Mouse (Mus musculus): Measurements from ENCODE around the gene Krt71. TPM values are rescaled to one million over a fixed set of nuclear protein-coding genes. Genes with fewer than 3 reads are reported as not detected.
A peak's percentile ranks its signal among the peaks of the same experiment; 100 is the strongest.
"Not testable (repeated sequence)": the region's sequence is repeated elsewhere in the genome, so short reads cannot be mapped to it uniquely, and the experiment has no call there.

The Krt71 gene
- not detected for total RNA-seq (2022)

DNA sequence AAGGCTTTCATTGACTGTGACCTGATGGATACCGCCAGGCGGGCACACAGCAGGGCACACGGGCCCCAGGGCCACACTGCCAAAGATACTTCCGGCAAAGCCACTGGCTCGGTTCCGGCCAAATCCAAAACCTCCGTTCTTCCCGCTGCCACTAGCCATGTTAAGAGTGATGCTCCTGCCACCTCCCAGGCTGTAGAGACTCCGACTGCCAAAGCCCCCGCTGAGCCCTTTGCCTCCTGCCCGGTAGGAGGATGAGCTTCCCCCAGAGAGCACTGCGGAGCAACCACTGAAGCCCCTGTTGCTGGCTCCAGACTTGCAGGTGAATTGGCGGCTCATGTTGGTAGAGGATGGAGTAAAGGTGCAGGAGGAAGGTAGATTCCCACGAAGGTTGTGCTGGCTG, at the start of gene Krt71:
Gene Krt71 (minus strand): TSS at position 399 of the 400 bp plus-strand sequence.
- no peak for DNase-seq (ENCODE audit: low spot score)

DNA sequence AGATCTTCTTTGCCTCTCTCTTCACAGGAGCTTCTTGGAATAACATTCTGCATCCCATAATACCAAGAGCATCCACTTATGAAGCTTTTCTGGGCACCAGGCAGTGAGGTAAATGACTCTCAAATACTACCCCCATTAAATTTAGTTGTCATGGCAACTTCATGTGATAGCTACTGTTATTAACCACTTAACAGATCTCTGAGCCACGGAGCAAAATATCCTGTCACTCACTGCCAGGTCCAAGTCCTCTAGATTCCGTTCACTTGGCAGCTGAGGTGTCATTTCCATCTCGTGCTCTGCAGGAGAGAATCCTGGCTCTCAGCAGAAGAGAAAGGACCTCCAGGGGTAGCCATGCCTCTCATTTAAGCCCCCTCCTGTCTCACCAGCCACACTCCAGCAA, 48.0 kb upstream of the Krt71 start:
- DNase-seq (ENCODE audit: low spot score), result no peak

GRCm38 (mm10) chr15:101786360-101786759, 43.5 kb upstream of the Krt71 start, which contains the start of gene Krt72:
TSS of gene Krt72 (minus strand) at chr15:101786460.
- no peak for DNase-seq (ENCODE audit: low spot score)

GRCm38 (mm10) chr15:101773420-101773819, 30.5 kb upstream of the Krt71 start:
- no peak for DNase-seq (ENCODE audit: low spot score)

DNA sequence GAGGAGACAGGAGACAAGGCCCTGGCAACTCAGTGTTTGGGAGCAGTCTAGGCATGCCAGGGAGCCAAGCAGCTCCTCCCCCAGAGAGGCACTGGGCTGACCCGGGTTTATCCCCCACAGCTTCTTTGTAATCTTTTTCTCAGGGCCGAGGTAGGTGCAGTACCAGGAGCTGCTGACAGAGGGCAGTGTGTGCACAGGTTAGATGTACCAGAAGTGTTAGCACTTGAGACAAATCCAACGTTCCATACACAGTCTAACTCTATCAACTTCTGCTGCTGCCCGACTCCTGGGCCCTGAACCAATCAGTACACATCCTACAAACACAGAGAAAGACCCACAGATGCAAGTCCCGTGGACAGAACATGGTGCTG, 29.8 kb upstream of the Krt71 start:
- peak; percentile 83 for DNase-seq (ENCODE audit: low spot score)

- DNase-seq (ENCODE audit: low spot score), result no peak
These were observed 29.3 kb upstream of the Krt71 start for GRCm38 (mm10) chr15:101772080-101772710.

- DNase-seq (ENCODE audit: low spot score), result no peak
These were observed 27.3 kb upstream of the Krt71 start for GRCm38 (mm10) chr15:101770226-101770625.

DNA sequence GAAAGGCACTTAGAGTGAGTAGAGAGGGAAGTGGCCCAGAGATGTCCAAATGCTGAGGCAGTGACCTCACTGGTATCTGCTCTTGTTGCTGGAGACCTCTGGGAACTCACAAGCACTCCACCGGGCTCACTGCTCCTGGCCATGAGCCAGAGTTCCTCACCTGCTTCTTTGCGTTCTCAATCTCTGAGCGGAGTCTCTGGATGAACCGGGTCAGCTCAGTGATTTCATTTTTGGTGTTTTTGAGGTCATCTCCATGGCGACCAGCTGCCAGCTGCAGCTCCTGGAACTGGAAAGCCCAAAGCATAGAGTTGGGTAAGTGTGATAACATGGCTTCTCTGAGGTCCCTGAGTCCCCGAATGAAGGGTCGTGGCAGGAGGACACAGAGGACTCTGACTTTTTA, 5.1 kb downstream of the Krt71 start:
- no peak for DNase-seq (ENCODE audit: low spot score)

DNA sequence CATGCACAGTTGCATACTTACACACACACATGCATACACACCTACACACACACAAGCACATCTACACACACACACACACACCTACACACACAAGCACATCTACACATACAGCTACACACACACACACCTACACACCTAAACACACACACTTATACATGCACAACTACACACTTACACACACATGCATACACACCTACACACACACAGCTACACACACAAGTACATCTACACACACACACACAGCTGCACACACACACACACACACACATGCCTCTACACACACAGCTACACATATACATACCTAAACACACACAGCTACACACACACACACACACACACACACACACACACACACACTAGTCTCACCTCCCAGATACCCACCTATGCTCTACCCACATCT, 12.3 kb downstream of the Krt71 start:
- no peak for DNase-seq (ENCODE audit: low spot score)

- DNase-seq (ENCODE audit: low spot score), result no peak
These were observed 18.2 kb downstream of the Krt71 start for GRCm38 (mm10) chr15:101724686-101725085.

DNA sequence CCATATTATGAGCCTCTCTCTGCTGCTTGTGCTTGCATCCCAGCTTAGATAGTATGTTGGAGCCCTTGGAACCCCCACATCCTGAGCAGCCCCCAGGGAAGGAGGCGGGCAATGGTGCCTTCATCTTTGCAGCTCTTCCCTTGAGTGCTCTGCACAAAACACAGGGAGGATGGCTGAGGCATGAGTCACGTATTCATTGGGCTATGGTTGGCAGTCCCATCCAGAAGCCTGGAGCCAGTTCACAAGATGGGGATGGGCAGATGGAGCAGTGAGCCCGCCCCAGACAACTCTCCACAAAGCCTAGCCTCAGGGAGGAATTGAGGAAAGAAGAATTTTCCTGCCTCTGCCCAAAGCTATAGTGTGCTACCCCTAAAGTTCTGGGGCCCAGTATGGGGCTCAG, 27.1 kb downstream of the Krt71 start:
- no peak for DNase-seq (ENCODE audit: low spot score)

DNA sequence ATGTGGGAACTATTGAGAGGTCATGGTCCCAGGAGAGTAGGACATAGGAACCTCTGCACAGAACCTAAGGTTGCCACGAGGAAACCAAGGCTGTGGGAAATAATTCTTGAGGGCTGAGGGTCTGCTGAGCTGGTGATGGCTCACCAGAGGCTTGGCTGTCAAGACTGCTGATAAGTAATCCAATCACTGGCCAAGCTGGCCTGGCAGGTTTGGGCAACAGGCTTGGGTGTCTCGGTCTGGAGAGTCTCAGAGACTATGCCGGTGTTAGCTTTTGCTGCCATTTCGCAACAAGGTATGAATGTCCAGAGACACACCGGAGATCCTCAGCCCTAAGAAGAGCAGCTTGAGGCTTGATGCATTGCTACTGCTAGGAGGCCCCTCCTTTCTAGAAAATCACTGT, 28.6 kb downstream of the Krt71 start:
- no peak for DNase-seq (ENCODE audit: low spot score)

DNA sequence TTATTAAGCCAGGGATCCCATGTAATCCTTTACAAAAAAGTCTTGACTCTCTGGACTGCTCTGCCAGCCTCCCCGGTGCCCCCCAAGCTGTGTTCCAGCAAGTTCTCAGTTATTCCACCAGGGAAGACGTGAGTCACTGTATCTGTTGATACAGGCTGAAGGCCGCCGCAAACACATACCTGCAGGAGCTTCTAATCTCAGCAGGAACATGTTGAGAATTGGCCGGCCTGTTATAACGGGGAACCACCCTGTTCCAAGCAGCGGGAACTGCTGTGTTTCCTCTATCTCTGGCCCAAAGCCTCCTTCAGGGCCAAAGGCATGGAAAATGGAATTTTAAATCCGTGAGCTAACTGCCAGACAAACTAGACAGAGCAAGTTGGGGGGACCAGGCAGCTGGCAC, 29.2 kb downstream of the Krt71 start:
- no peak for DNase-seq (ENCODE audit: low spot score)

GRCm38 (mm10) chr15:101712720-101713119, 30.2 kb downstream of the Krt71 start, which contains the start of gene Krt5:
TSS of gene Krt5 (minus strand) at chr15:101712898.
- DNase-seq (ENCODE audit: low spot score), result no peak

DNA sequence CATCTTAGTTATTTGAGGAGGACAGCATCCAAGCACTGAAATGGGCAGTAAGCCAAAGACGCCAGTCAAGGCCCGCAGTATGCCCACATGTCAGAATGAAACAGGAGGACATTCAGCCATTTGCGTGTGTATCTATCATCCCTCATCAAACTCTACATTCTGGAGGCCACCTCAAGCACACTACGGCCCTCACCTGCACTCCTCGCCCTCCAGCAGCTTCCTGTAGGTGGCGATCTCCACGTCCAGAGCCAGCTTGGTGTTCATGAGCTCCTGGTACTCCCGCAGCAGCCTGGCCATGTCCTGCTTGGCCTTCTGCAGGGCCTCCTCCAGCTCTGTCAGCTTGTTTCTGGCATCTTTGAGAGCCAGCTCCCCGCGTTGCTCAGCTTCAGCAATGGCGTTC, 34.2 kb downstream of the Krt71 start:
- no peak for DNase-seq (ENCODE audit: low spot score)

GRCm38 (mm10) chr15:101707454-101707853, 35.5 kb downstream of the Krt71 start:
- DNase-seq (ENCODE audit: low spot score), result no peak

DNA sequence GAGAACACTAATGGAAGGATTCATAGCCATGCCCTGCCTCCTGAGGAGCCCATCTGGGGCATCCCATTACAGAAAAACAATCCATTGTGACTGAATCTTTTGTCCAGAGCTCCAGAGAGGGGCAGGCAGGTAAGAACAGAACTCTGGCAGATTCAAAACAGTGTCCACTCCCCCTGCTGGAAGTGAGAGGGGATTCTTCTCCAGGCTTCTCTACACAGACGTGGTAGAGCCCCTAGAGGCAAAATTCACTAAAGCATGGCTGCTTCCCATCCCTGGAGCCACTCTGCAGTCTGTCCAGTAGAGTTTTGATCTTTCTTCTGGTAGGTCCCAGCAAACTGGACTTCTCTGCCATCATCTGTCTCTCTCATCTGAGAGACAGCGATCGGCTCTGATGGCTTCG, 38.8 kb downstream of the Krt71 start:
- DNase-seq (ENCODE audit: low spot score), result no peak

- no peak for DNase-seq (ENCODE audit: low spot score)
These were observed 40.5 kb downstream of the Krt71 start for GRCm38 (mm10) chr15:101702380-101702779.

DNA sequence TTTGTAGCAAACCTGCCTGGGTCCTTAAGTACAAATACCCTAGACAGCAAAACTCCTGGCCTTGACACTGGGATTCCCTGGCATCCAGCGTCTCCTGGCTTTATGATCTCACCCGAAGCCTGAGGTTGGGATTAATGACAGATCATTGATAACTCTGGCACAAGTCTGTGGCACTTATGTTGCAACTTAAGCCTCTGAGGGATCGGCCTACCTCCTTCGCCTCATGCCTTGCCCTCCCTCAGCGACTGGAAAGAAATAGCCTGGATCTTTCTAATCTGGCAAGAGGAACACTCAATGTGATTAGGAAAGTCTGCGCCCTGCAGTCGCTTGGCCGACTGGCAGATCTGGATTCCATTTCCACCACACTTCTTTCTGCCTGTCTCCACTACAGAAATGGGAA, 43.0 kb downstream of the Krt71 start:
- DNase-seq (ENCODE audit: low spot score), result no peak

GRCm38 (mm10) chr15:101699192-101699591, 43.7 kb downstream of the Krt71 start:
- DNase-seq (ENCODE audit: low spot score), result no peak

DNA sequence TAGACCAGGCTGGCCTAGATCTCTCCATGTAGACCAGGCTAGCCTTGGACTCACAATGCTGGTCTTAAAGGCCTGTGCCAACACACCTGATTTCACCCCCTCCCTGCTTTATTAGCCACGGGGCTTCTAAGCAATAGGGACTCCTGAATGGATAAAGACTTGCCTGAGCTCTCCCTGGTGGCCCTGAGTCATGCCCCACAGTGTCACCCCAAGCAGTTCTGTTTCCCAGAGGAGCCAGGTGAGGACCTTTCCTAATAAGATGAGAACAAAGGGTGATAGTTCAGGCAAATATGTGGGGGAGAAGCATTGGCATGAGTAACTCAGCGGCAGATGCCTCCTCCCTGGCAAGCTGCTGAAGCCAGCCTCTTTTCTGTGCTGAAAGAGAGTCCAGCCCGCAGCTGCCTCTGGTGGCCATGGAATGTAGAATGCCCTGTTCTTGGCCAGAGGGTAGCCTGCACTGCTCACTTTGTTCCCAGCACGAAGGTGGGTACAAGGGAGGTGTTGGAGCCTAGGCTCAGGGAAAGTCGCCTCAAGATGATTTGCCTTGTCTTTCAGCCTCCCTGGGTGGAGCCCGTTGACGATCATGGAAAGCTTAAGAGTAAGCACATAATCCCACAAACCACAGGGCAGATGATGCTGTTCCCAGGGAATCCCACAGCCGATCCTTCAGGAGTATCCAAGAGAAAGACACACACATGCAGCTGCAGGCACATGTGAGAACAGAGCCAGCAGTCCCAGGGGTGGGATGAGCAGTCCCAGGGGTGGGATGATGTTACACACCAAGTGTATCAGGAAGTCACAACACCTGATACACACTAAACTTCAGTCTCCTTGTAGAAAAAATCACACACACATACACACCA, 45.4 kb downstream of the Krt71 start:
- DNase-seq (ENCODE audit: low spot score), result no peak

GRCm38 (mm10) chr15:101694207-101694606, 48.7 kb downstream of the Krt71 start, which contains the start of gene Krt6a:
TSS of gene Krt6a (minus strand) at chr15:101694307.
- DNase-seq (ENCODE audit: low spot score), result no peak

DNA sequence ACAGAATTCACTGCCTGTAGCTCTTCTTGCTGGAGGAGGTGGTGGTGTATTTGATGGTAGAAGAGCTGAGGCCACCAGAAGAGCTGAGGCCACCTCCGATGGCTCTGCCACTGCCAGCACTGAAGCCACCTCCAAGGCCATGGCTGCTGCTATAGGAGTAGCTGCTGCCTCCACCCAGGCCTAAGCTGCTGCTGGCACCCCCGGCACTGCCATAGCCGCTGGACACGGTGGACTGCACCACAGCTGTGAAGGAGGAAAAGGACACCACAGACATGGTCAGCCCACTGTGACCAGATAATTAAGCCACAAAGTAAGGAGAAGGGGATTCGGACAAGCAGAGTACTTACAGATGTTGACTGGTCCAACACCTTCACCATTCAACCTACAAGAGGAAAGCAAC, 52.4 kb downstream of the Krt71 start:
- not testable (repeated sequence) for DNase-seq (ENCODE audit: low spot score)

Data from heart, adult 8-10 months (tissue).